Mouse (Mus musculus) heart, embryonic 11.5 days (tissue): Measurements from ENCODE around the gene Ndufb7. TPM values are rescaled to one million over a fixed set of nuclear protein-coding genes. Genes with fewer than 3 reads are reported as not detected.

Source experiments
- ATAC-seq: fragments of 200-750 bp; cut with Nextera tagmentation; replicated peaks from 2 replicates; pipeline ENCODE4 v1.8.0; 2017; ENCODE audit warnings: moderate library complexity; ENCODE audit not compliant: insufficient number of reproducible peaks, low FRiP score, low TSS enrichment
- H3K27ac ChIP-seq: fragments of 300-500 bp; sonication (generic); 2 replicates; pipeline ENCODE4 v1.5.1; 2014; ENCODE audit warnings: mild to moderate bottlenecking, low read depth, low read length
- H3K27me3 ChIP-seq: fragments of 300-500 bp; sonication (generic); 2 replicates; pipeline ENCODE4 v1.6.1; 2014; ENCODE audit warnings: mild to moderate bottlenecking, low read length, mixed read lengths; ENCODE audit not compliant: control insufficient read depth, insufficient read depth
- H3K36me3 ChIP-seq: fragments of 300-500 bp; sonication (generic); 2 replicates; pipeline ENCODE4 v1.6.1; 2014; ENCODE audit warnings: mild to moderate bottlenecking, low read length, moderate library complexity, mixed read lengths; ENCODE audit not compliant: control insufficient read depth, insufficient read depth
- H3K4me1 ChIP-seq: fragments of 300-500 bp; sonication (generic); 2 replicates; pipeline ENCODE4 v1.6.1; 2014; ENCODE audit warnings: low read length; ENCODE audit not compliant: control insufficient read depth, insufficient read depth
- H3K4me2 ChIP-seq: fragments of 300-500 bp; sonication (generic); 2 replicates; pipeline ENCODE4 v1.6.1; 2014; ENCODE audit warnings: mild to moderate bottlenecking, moderate library complexity
- H3K4me3 ChIP-seq: fragments of 300-500 bp; sonication (generic); 2 replicates; pipeline ENCODE4 v1.5.1; 2014; ENCODE audit warnings: low read depth, low read length
- H3K9ac ChIP-seq: fragments of 300-500 bp; sonication (generic); 2 replicates; pipeline ENCODE4 v1.6.1; 2014; ENCODE audit warnings: mild to moderate bottlenecking, low read depth, low read length, moderate library complexity
- H3K9me3 ChIP-seq: fragments of 300-500 bp; sonication (generic); replicated peaks from 2 replicates; pipeline ENCODE4 v1.6.1; 2016; ENCODE audit warnings: low read length; ENCODE audit not compliant: control insufficient read depth
- WGBS: fragments of 180-500 bp; shearing (Covaris S2); extraction: QIAGEN DNeasy Blood & Tissue Kit; methylation state at CpG from one replicate; pipeline ENCODE4 v1.1.7; 2014; ENCODE audit not compliant: insufficient replicate concordance; 5-methylcytosine and 5-hydroxymethylcytosine counted together
- polyA plus RNA-seq: library from polyadenylated mRNA; unstranded; fragments of >200 nt; fragmentation: Nextera tagmentation; extraction: Ambion mirVana; gene quantifications from 2 replicates; pipeline ENCODE4 v1.2.1, GENCODE M21; 2014

Ndufb7 gene
- polyA plus RNA-seq, 1 experiment from 2014 or later = 556 TPM

- Histone ChIP-seq H3K36me3 (peaks cover 16% of the 10 kb centered on the region), H3K4me3 (no peak overlapping the region), H3K4me1 (no peaks in the 10 kb centered on the region)
These were observed 50.2 kb downstream of the Ndufb7 start for GRCm38 (mm10) chr8:83616625-83617024.

GRCm38 (mm10) chr8:83617111-83617510, 50.6 kb downstream of the Ndufb7 start:
- WGBS = 81% methylated on average over 2 of the region's 2 CpGs

More at GRCm38 (mm10) chr8:83616625-83617024, 50.2 kb downstream of the Ndufb7 start:
- ATAC-seq = no peak
- Histone ChIP-seq H3K4me2 (no peak overlapping the region), H3K27me3 (no peaks in the 10 kb centered on the region), H3K9ac (no peak overlapping the region), H3K9me3 (no peaks in the 10 kb centered on the region), H3K27ac (no peak overlapping the region)

GRCm38 (mm10) chr8:83618566-83618965, 52.1 kb downstream of the Ndufb7 start:
- H3K9me3 ChIP-seq = no peaks in the 10 kb centered on the region
- H3K27ac ChIP-seq = no peak overlapping the region
- ATAC-seq = no peak
- H3K4me3 ChIP-seq = no peak overlapping the region
- peaks cover 3% of the 10 kb centered on the region; the same call in 1 of the 2 replicates for H3K36me3 ChIP-seq
- H3K27me3 ChIP-seq = no peaks in the 10 kb centered on the region
- no peak overlapping the region for H3K9ac ChIP-seq
- H3K4me2 ChIP-seq = no peak overlapping the region
- peaks cover 3% of the 10 kb centered on the region; the same call in 1 of the 2 replicates for H3K4me1 ChIP-seq
- WGBS = 90% methylated on average over 2 of the region's 2 CpGs

More at GRCm38 (mm10) chr8:83617111-83617510, 50.6 kb downstream of the Ndufb7 start:
- no peak for ATAC-seq
- Histone ChIP-seq H3K9me3 (no peaks in the 10 kb centered on the region), H3K27me3 (no peaks in the 10 kb centered on the region), H3K27ac (no peak overlapping the region), H3K36me3 (peaks cover 14% of the 10 kb centered on the region), H3K4me2 (no peak overlapping the region), H3K4me1 (no peaks in the 10 kb centered on the region), H3K4me3 (no peak overlapping the region), H3K9ac (no peak overlapping the region)

- Histone ChIP-seq H3K9me3 (no peaks in the 10 kb centered on the region), H3K27me3 (no peaks in the 10 kb centered on the region), H3K4me1 (peaks cover 3% of the 10 kb centered on the region; the same call in 1 of the 2 replicates), H3K27ac (no peak overlapping the region), H3K36me3 (no peaks in the 10 kb centered on the region), H3K4me3 (no peak overlapping the region), H3K4me2 (no peak overlapping the region), H3K9ac (no peak overlapping the region)
- 82% methylated on average over 9 of the region's 9 CpGs for WGBS
- ATAC-seq = no peak
These were observed 53.3 kb downstream of the Ndufb7 start for GRCm38 (mm10) chr8:83619568-83620285.

Other genes starting within 250 kb of the Ndufb7 start
- gene Elmod2, start 234.2 kb upstream of the Ndufb7 start, polyA plus RNA-seq = 12.7 and 14.0 TPM in 2 replicates
- not detected in 2 replicates for gene Mgat4d, start 218.2 kb upstream of the Ndufb7 start, polyA plus RNA-seq
- gene Clgn, start 176.8 kb upstream of the Ndufb7 start, polyA plus RNA-seq = 0.07 and 0.20 TPM in 2 replicates
- 92.8 and 95.5 TPM in 2 replicates for gene Scoc, start 108.3 kb upstream of the Ndufb7 start, polyA plus RNA-seq
- 0.08 TPM in 1 of 2 replicates, not detected in the other for gene Olfr370, start 30.9 kb upstream of the Ndufb7 start, polyA plus RNA-seq
- gene Tecr, start 41.3 kb downstream of the Ndufb7 start, polyA plus RNA-seq = 531 and 534 TPM in 2 replicates
- gene Dnajb1, start 41.5 kb downstream of the Ndufb7 start, polyA plus RNA-seq = 51.2 and 51.5 TPM in 2 replicates
- 171 and 180 TPM in 2 replicates for gene Gipc1, start 86.0 kb downstream of the Ndufb7 start, polyA plus RNA-seq
- gene Ptger1, start 100.0 kb downstream of the Ndufb7 start, polyA plus RNA-seq = 0.13 and 0.63 TPM in 2 replicates
- gene Pkn1, start 132.5 kb downstream of the Ndufb7 start, polyA plus RNA-seq = 17.0 and 21.2 TPM in 2 replicates
- gene Ddx39, start 148.5 kb downstream of the Ndufb7 start, polyA plus RNA-seq = 143 and 150 TPM in 2 replicates
- 17.6 and 18.8 TPM in 2 replicates for gene Adgre5, start 174.7 kb downstream of the Ndufb7 start, polyA plus RNA-seq